Mouse (Mus musculus): ENCODE results near the gene Ltbr.

DNA sequence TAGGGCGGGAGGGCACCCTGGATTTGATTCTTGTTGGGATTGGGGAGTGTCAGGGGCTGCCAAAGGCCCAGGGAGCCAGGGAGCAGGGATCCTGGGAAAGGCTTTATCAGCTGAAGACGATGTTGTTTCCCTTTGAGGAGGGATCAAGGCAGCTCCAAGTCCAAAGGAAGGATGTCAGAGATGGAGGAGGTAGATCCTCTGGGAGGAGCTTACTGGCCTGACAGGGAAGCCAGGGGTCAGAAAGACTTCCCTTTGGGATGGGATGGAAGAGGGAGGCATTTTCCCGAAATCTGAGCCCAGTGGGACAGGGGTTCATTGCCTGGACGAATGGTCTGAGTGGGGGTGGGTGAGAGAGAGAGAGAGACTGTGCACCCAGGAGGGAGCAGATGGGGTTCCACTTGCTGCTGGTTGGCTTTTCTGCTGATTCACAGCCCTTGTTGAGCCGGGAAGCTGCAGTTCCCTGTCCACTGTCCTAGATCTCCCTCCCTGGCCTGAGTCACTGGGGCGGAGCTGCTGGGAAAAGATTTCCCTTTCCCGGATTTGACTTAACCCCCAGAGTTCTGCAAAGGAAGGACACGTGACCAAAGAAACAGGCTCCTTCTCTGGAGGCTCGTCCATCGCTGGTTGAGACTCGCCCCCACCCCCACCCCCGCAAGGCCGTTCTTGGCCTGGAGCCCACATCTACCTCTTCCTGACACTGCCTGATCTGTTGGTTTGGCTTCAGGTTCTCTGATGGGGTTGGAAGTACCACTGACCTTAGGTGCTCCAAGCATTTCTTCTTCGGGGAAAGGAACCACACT, 40.9 kb upstream of the Ltbr start:
- TF ChIP-seq POLR2A (IDR thresholded peaks at IDR 0.05; ENCODE audit: insufficient read depth, low read depth, low read length) (no peak), CTCF (IDR thresholded peaks at IDR 0.05; ENCODE audit: insufficient read depth, low read depth, low read length) (no peak)
